Mouse (Mus musculus) small intestine, adult 2 months (tissue): ENCODE results near the gene Shisa8. TPM values are rescaled to one million over a fixed set of nuclear protein-coding genes. Genes with fewer than 3 reads are reported as not detected.
A peak's percentile ranks its signal among the peaks of the same experiment; 100 is the strongest.

ENCODE experiments used
- H3K27ac ChIP-seq: fragments of 200-500 bp; 2 replicates; pipeline ENCODE4 v1.5.1; 2012; ENCODE audit warnings: low read depth, low read length, control low read depth, inconsistent platforms; ENCODE audit not compliant: insufficient read depth
- H3K27me3 ChIP-seq: fragments of 200-500 bp; 2 replicates; pipeline ENCODE4 v1.6.1; 2012; ENCODE audit warnings: mild to moderate bottlenecking, moderate library complexity, low read length, inconsistent platforms; ENCODE audit not compliant: control insufficient read depth, insufficient read depth
- H3K36me3 ChIP-seq: fragments of 200-500 bp; 2 replicates; pipeline ENCODE4 v1.6.1; 2012; ENCODE audit warnings: mild to moderate bottlenecking, low read length, control low read depth, inconsistent platforms; ENCODE audit not compliant: control insufficient read depth, insufficient read depth
- H3K4me1 ChIP-seq: fragments of 200-500 bp; 2 replicates; pipeline ENCODE4 v1.6.1; 2012; ENCODE audit warnings: low read length, inconsistent platforms, mixed read lengths; ENCODE audit not compliant: control insufficient read depth, insufficient read depth, insufficient read length
- H3K4me3 ChIP-seq: fragments of 200-500 bp; 2 replicates; pipeline ENCODE4 v1.5.1; 2012; ENCODE audit warnings: low read depth, mild to moderate bottlenecking, control low read depth, inconsistent platforms, low read length, moderate library complexity
- CTCF ChIP-seq: fragments of 200-500 bp; IDR thresholded peaks from 2 replicates; pipeline ENCODE4 v1.5.1; 2012; ENCODE audit warnings: low read depth, mild to moderate bottlenecking, control low read depth, inconsistent platforms, low read length, moderate library complexity, mixed read lengths; ENCODE audit not compliant: insufficient replicate concordance, insufficient read length; ENCODE audit errors: extremely low read depth
- POLR2A ChIP-seq: fragments of 200-500 bp; IDR thresholded peaks from 2 replicates; pipeline ENCODE4 v1.6.1; 2012; ENCODE audit warnings: low read depth, mild to moderate bottlenecking, control low read depth, inconsistent platforms, low read length, moderate library complexity
- WGBS: fragments of 180-500 bp; shearing (Covaris S2); methylation state at CpG from one replicate; pipeline ENCODE4 v1.1.7; 2018; 5-methylcytosine and 5-hydroxymethylcytosine counted together
- polyA plus RNA-seq: library from polyadenylated mRNA; depleted of rRNA; stranded (reverse); fragments of >200 nt; gene quantifications from 2 replicates; pipeline ENCODE4 v1.2.3, GENCODE M21; 2012

Shisa8 gene
- polyA plus RNA-seq, 1 experiment, result 2.6 TPM

DNA sequence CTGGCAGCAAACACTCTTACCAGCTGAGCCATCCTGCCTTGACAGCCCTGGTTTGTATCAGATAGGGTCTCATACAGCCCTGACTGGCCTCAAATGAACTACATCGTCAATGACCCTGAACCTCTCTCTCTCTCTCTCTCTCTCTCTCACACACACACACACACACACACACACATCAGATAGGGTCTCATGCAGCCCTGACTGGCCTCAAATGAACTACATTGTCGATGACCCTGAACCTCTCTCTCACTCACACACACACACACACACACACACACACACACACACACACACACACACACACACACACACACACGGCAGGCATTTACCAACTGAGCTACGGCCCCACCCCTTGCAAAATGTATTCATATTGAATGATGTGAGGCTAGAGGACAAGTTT lies 18.5 kb upstream of the Shisa8 start:
- Histone ChIP-seq H3K27ac (no peak overlapping the region), H3K36me3 (no peaks in the 10 kb centered on the region), H3K4me3 (no peak overlapping the region), H3K4me1 (no peaks in the 10 kb centered on the region), H3K27me3 (no peaks in the 10 kb centered on the region)
- 51% methylated on average over 4 of the region's 4 CpGs for WGBS
- TF ChIP-seq POLR2A (no peak), CTCF (no peak)

DNA sequence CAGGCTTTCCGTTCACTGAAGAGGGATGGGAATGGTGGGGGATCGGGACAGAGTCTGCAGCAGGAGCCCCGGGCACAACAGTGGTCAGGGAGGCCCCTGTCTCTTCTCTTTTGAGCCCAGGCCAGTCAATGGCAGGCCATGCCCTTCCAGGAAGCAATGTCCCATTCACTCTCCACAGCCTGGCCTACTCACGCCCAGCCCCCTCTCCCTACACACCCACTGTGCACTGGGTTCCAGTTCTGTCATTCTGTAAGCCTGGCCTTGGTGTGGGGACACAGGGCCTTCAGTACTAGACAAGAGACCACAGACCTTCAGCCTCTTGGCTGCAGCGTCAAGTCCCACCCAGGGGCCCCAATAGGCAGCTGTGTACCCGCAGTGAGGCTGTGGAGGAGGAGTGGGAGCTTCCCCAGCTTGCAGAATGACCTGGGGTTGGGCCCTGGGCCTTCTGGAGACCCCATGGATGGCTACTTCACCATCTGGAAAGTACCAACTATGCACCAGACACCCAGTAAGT lies 17.5 kb upstream of the Shisa8 start:
- no peaks in the 10 kb centered on the region for H3K4me1 ChIP-seq
- H3K36me3 ChIP-seq, result no peaks in the 10 kb centered on the region
- peaks cover 4% of the 10 kb centered on the region for H3K27me3 ChIP-seq
- TF ChIP-seq CTCF (no peak), POLR2A (no peak)
- no peak overlapping the region for H3K27ac ChIP-seq
- WGBS, result 75% methylated on average over 6 of the region's 6 CpGs
- no peak overlapping the region for H3K4me3 ChIP-seq

DNA sequence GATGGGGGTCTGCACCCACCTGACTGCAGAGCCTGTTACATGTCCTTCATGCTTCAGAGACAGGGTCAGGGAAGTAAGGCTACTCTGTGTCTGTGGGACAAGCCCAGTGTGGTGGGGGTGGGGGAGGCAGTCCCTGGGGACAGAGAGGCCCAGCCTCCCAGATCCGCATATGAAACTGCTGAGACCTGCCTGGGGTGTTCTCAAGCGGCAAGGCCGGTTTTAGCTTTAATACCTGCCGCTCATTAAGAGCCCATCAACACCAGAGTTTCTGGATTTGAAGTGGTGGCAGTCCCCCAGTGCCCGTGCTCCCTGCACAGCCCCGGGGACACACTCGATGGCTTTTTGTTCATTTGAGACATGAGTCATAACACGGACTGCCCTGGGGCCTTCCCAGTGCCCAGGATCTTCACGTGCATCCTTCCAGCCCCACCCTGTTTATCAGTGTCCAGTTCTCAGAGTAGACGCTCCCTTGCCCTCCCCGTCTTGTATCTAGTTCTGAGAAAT lies 17.0 kb upstream of the Shisa8 start:
- no peak overlapping the region for H3K27ac ChIP-seq
- no peak overlapping the region for H3K4me3 ChIP-seq
- no peaks in the 10 kb centered on the region; the same call in 1 of the 2 replicates for H3K4me1 ChIP-seq
- H3K36me3 ChIP-seq, result no peaks in the 10 kb centered on the region
- H3K27me3 ChIP-seq, result peaks cover 6% of the 10 kb centered on the region
- 45% methylated on average over 11 of the region's 11 CpGs for WGBS
- TF ChIP-seq POLR2A, result no peak
- TF ChIP-seq CTCF, result no peak

DNA sequence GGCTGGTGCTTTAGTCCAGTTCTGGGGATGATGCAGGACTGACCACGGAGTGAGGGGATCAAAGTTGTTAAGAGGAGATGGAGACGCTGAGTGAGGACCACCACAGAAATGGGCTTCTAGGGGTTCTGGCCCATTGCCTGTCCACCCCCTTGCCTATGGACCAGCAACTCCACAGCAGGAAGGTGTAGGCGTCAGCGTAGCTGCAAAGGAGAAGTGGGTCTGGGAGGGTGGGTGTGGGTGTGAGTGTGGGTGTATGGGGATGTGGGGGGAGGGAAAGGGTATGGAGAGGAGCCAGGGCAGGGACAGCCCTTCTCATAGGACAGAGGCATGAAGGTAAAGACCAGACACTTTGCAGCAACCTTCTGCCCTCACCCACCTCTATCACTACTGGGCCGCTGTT lies 13.2 kb upstream of the Shisa8 start:
- peaks cover 21% of the 10 kb centered on the region for H3K27me3 ChIP-seq
- H3K27ac ChIP-seq, result no peak overlapping the region
- H3K4me1 ChIP-seq, result peaks cover 9% of the 10 kb centered on the region
- TF ChIP-seq CTCF, result no peak
- no peak overlapping the region for H3K4me3 ChIP-seq
- H3K36me3 ChIP-seq, result no peaks in the 10 kb centered on the region
- WGBS, result 82% methylated on average over 5 of the region's 5 CpGs

DNA sequence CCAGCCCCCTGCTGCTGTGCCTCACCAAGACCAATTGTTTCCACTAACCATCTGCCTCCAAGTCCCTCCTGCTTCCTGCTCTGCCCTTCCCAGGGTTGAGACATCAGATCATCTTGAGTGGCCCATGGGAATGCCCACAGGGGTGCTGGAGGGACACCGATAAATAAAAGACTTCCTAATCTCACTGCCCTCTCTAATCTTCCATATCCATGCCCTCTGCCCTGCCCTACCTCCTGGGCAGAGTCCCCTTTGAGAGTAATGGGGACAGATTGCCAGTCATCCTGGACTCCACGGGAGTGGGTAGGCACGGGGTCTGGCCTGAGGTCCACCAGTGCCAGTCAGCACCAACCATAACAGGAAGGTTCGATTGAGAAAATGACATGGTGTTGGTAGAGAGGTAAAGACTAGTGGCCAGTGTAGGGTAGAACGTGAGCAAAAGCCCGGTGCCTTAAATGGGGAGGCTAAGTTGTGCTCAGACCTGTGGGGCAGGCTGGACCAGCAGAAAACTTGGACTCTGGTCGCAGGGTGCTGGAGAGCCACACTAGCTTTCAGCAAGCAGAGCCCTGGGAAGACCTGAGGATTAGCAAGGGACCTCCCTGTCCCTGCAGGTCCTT lies 12.1 kb upstream of the Shisa8 start:
- TF ChIP-seq CTCF (no peak), POLR2A (no peak)
- peaks cover 21% of the 10 kb centered on the region for H3K27me3 ChIP-seq
- H3K4me1 ChIP-seq, result peaks cover 9% of the 10 kb centered on the region
- no peaks in the 10 kb centered on the region for H3K36me3 ChIP-seq
- H3K27ac ChIP-seq, result no peak overlapping the region; the same call in 1 of the 2 replicates
- WGBS, result 36% methylated on average over 7 of the region's 7 CpGs
- H3K4me3 ChIP-seq, result 0 out of 2 replicates have a peak overlapping the region, but pooled peaks have one; percentile 64

DNA sequence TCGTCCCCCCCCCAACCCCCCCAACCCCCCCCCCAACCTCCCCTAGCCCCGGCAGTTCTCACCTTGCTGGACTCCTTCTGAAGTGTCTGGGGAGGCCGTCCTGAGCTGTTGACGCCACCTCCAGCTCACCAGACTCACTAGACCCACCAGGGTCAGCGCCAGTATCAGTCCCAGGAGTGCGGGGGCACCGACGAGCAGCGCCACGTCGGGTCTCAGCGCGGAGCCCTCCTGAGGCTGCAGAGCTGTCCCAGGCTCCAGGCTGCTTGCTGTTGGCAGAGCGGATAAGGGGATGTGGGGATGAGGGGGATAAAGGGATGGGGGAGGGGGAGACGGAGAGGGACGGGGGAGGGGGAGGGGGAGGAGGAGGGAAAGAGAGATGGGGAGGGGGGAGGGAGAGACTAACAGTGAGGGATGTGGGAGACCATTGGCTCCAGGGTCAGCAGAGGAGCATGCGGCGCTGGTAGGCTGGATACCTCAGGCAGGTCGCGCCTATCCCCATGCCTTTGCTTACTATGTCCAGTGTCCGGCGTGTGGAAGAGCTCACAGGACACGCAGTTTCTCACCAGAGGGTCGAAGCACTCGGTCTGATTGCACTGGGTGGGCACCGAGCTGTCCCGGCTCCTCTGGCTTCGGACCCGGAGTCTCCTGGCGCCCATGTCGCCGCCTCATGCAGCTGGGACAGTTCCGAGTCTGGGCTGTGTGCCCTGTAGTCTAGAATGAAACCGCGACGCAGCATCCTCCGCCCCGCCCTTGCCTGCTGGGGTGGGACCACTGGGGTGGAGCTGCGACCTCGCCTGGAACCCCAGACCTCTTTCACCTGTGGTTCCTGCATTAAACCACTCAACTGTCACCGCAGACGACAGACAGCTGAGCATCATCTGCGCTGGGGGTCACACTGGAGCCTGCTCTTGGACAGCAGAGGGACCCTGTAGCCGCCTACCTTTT lies 11.3 kb upstream of the Shisa8 start, which contains the start of gene Tnfrsf13c:
TSS of gene Tnfrsf13c (minus strand) at position 713 of the 945 bp plus-strand sequence.
- TF ChIP-seq CTCF (no peak), POLR2A (no peak)

DNA sequence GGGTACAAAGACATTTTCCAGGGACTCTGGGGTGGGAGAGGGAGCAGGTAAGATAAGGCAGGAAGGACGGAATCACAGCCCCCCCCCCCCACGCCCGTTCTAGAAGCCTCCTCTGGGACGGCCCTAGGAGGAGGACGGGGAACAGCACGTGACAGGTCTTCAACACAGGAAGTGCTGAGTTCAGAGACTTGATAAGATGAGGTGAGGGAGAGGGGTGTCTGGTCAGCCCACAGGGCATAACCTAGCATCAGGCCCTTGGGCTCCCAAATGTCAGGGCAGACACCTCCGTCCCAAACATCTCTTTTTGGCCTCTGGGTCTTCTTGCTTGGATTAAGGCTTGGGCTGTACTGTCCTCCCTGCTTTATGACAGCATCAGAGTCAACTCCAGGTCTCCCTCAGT lies 10.6 kb upstream of the Shisa8 start:
- WGBS, result 39% methylated on average over 7 of the region's 7 CpGs
- no peak for TF ChIP-seq POLR2A
- TF ChIP-seq CTCF, result no peak

More for the DNA sequence above, 11.3 kb upstream of the Shisa8 start, which contains the start of gene Tnfrsf13c:
- Histone ChIP-seq H3K4me3 (peak within 1 kb of the TSS; percentile 64), H3K36me3 (no peaks in the 10 kb centered on the region), H3K4me1 (peaks cover 12% of the 10 kb centered on the region), H3K27ac (no peak within 1 kb of the TSS; the same call in 1 of the 2 replicates), H3K27me3 (peaks cover 21% of the 10 kb centered on the region)
- 4% methylated on average over 44 of the region's 44 CpGs for WGBS

More for the DNA sequence above, 10.6 kb upstream of the Shisa8 start:
- H3K27me3 ChIP-seq, result peaks cover 21% of the 10 kb centered on the region
- H3K4me1 ChIP-seq, result peaks cover 12% of the 10 kb centered on the region
- H3K27ac ChIP-seq, result no peak overlapping the region
- H3K36me3 ChIP-seq, result no peaks in the 10 kb centered on the region
- peak overlapping the region; percentile 10 for H3K4me3 ChIP-seq
